In the genomic region with DNA sequence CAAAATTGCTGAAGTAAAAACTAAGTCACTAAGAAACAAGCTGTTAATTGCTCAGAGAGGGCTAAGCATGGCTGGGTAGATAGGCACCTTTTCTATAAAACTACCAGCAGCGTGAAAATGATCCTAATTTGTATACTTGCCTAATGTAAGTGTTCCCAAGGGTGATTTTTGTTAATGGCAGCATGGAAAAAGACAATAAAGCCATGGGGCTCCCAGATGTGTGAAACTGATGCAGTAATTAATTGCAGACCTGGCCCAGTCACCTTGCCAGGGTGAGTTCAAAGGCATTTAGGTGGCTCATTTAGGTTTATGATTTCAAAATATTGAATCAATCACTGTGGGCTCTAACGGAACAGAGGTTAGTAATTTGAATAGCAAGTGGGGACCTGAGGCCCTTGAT, we compare ENCODE assay signal across 30 mouse cellular contexts.
DNase-seq lines count a peak whose midpoint lies in the region; ATAC-seq lines count a peak whose summit lies in the region.
"Had no signal": no experiment of that assay in that cellular context is flagged by ENCODE, and none has a peak within 500 bp of the region (broad histone marks: within the 10 kb centered on the region; RNA-seq: fewer than 3 reads in every experiment).

No protein-coding gene starts in this region.

- no peak for ATAC-seq in embryonic facial prominence, embryonic 11.5 days (replicated peaks; ENCODE audit: insufficient number of reproducible peaks, low FRiP score, low TSS enrichment, low read depth)
- ATAC-seq in limb, embryonic 13.5 days (ENCODE audit: low FRiP score, low read depth): peak; percentile 74
- peak; percentile 65; the same call in 1 of the 2 replicates for ATAC-seq in neural tube, embryonic 15.5 days (ENCODE audit: low FRiP score)
- ATAC-seq: forebrain, postnatal 0 days; intestine, postnatal 0 days had no signal

- H3K4me3 ChIP-seq in embryonic facial prominence, embryonic 11.5 days (ENCODE audit: low read depth, low read length): no peak overlapping the region
- no peak overlapping the region for H3K4me3 ChIP-seq in embryonic facial prominence, embryonic 10.5 days
- no peak overlapping the region for H3K4me3 ChIP-seq in limb, embryonic 13.5 days
- no peak overlapping the region for H3K4me3 ChIP-seq in neural tube, embryonic 15.5 days (replicated peaks)
- H3K4me3 ChIP-seq: embryonic facial prominence, embryonic 15.5 days; forebrain, embryonic 12.5 days; heart, adult 2 months; heart, embryonic 12.5 days; hindbrain, embryonic 15.5 days; liver, embryonic 15.5 days had no signal

- H3K27me3 ChIP-seq in embryonic facial prominence, embryonic 11.5 days (ENCODE audit: control insufficient read depth, insufficient read depth, low read length): no peaks in the 10 kb centered on the region
- no peaks in the 10 kb centered on the region for H3K27me3 ChIP-seq in embryonic facial prominence, embryonic 10.5 days (replicated peaks; ENCODE audit: low read depth, poor library complexity, severe bottlenecking)
- H3K27me3 ChIP-seq in limb, embryonic 13.5 days: peaks cover 26% of the 10 kb centered on the region
- H3K27me3 ChIP-seq in neural tube, embryonic 15.5 days (replicated peaks): no peaks in the 10 kb centered on the region
- H3K27me3 ChIP-seq: embryonic facial prominence, embryonic 15.5 days; forebrain, embryonic 12.5 days; heart, embryonic 12.5 days; hindbrain, embryonic 15.5 days; liver, embryonic 15.5 days had no signal

- H3K9ac ChIP-seq in embryonic facial prominence, embryonic 11.5 days (replicated peaks; ENCODE audit: low read length): no peak overlapping the region
- no peak overlapping the region for H3K9ac ChIP-seq in limb, embryonic 13.5 days
- H3K9ac ChIP-seq in neural tube, embryonic 15.5 days (replicated peaks): no peak overlapping the region
- H3K9ac ChIP-seq: embryonic facial prominence, embryonic 15.5 days; forebrain, embryonic 12.5 days; forebrain, postnatal 0 days; heart, embryonic 12.5 days; hindbrain, embryonic 15.5 days; liver, embryonic 15.5 days; lung, embryonic 14.5 days had no signal

- H3K9me3 ChIP-seq in embryonic facial prominence, embryonic 11.5 days (replicated peaks; ENCODE audit: control insufficient read depth, low read length): no peaks in the 10 kb centered on the region
- no peaks in the 10 kb centered on the region for H3K9me3 ChIP-seq in embryonic facial prominence, embryonic 10.5 days
- H3K9me3 ChIP-seq in limb, embryonic 13.5 days: no peaks in the 10 kb centered on the region
- H3K9me3 ChIP-seq in neural tube, embryonic 15.5 days (replicated peaks): no peaks in the 10 kb centered on the region
- H3K9me3 ChIP-seq: embryonic facial prominence, embryonic 15.5 days; forebrain, embryonic 12.5 days; G1E; heart, embryonic 12.5 days; hindbrain, embryonic 15.5 days; liver, embryonic 15.5 days had no signal

- no peak overlapping the region for H3K27ac ChIP-seq in embryonic facial prominence, embryonic 11.5 days (replicated peaks; ENCODE audit: low read depth, low read length)
- H3K27ac ChIP-seq in embryonic facial prominence, embryonic 10.5 days (replicated peaks): no peak overlapping the region
- H3K27ac ChIP-seq in limb, embryonic 13.5 days: no peak overlapping the region
- H3K27ac ChIP-seq in neural tube, embryonic 15.5 days (replicated peaks): peak overlapping the region; percentile 23
- H3K27ac ChIP-seq: embryonic facial prominence, embryonic 15.5 days; forebrain, embryonic 12.5 days; heart, adult 2 months; hindbrain, embryonic 15.5 days; kidney, postnatal 0 days; liver, embryonic 15.5 days had no signal

- H3K4me1 ChIP-seq in embryonic facial prominence, embryonic 11.5 days (ENCODE audit: control insufficient read depth, insufficient read depth, low read length): no peaks in the 10 kb centered on the region
- peaks cover 9% of the 10 kb centered on the region; the same call in 1 of the 2 replicates for H3K4me1 ChIP-seq in embryonic facial prominence, embryonic 10.5 days
- peaks cover 21% of the 10 kb centered on the region for H3K4me1 ChIP-seq in limb, embryonic 13.5 days
- H3K4me1 ChIP-seq in neural tube, embryonic 15.5 days: peaks cover 11% of the 10 kb centered on the region
- H3K4me1 ChIP-seq: embryonic facial prominence, embryonic 15.5 days; liver, embryonic 15.5 days had no signal

- WGBS in embryonic facial prominence, embryonic 11.5 days: 42% methylated on average over 2 of the region's 2 CpGs
- 56% methylated on average over 2 of the region's 2 CpGs for WGBS in embryonic facial prominence, embryonic 10.5 days
- 12% methylated on average over 2 of the region's 2 CpGs for WGBS in limb, embryonic 13.5 days
- WGBS in neural tube, embryonic 15.5 days: 29% methylated on average over 2 of the region's 2 CpGs

- H3K4me2 ChIP-seq in embryonic facial prominence, embryonic 11.5 days (ENCODE audit: low read depth, low read length): no peak overlapping the region
- no peak overlapping the region for H3K4me2 ChIP-seq in limb, embryonic 13.5 days (replicated peaks)
- no peak overlapping the region for H3K4me2 ChIP-seq in neural tube, embryonic 15.5 days
- H3K4me2 ChIP-seq: embryonic facial prominence, embryonic 15.5 days; forebrain, embryonic 12.5 days; heart, embryonic 12.5 days; hindbrain, embryonic 15.5 days; liver, embryonic 15.5 days; lung, embryonic 14.5 days had no signal

- peak; percentile 9 for DNase-seq in embryonic facial prominence, embryonic 11.5 days (ENCODE audit: low spot score)
- no peak for DNase-seq in embryonic facial prominence, embryonic 10.5 days (ENCODE audit: low spot score)
- DNase-seq in kidney, adult 9 months: peak; percentile 14
- no peak for DNase-seq in kidney, postnatal 10 days
- no peak for DNase-seq in heart, adult 18-20 months
- DNase-seq: adrenal gland, postnatal 10 days; cerebellum, adult 8-10 months; cerebellum, postnatal 36 days; forebrain, postnatal 0 days; gastrocnemius, postnatal 25 days; heart, adult 2 months; heart, postnatal 4 days; layer of hippocampus, adult 9-11 months; liver; lung, embryonic 14.5 days; lung, postnatal 14 days; midbrain, embryonic 14.5 days; retina, postnatal 1 day; right cerebral cortex, postnatal 14 days; thymus, postnatal 4 days had no signal

- H3K36me3 ChIP-seq in embryonic facial prominence, embryonic 11.5 days (replicated peaks; ENCODE audit: control insufficient read depth, insufficient read depth, low read depth, low read length): no peaks in the 10 kb centered on the region
- H3K36me3 ChIP-seq in embryonic facial prominence, embryonic 10.5 days (replicated peaks): no peaks in the 10 kb centered on the region
- H3K36me3 ChIP-seq in limb, embryonic 13.5 days: no peaks in the 10 kb centered on the region
- H3K36me3 ChIP-seq in neural tube, embryonic 15.5 days: no peaks in the 10 kb centered on the region
- H3K36me3 ChIP-seq: embryonic facial prominence, embryonic 15.5 days; forebrain, embryonic 12.5 days; G1E; heart, embryonic 12.5 days; hindbrain, embryonic 15.5 days; liver, embryonic 15.5 days had no signal

Comparison
In these comparisons a context has a peak if more than half of its experiments do, and no peak if none do; other contexts are left out.
1. DNase-seq: peak in embryonic facial prominence, embryonic 11.5 days (single experiment) and kidney, adult 9 months (single experiment); none in embryonic facial prominence, embryonic 10.5 days (single experiment), kidney, postnatal 10 days (single experiment) and heart, adult 18-20 months (0 of 2).